Mouse (Mus musculus) limb, embryonic 15.5 days (tissue): ENCODE measurements around the gene Jag2. TPM values are rescaled to one million over a fixed set of nuclear protein-coding genes. Genes with fewer than 3 reads are reported as not detected.

ENCODE experiments used
- ATAC-seq: fragments of 200-750 bp; cut with Nextera tagmentation; 2 replicates; pipeline ENCODE4 v1.8.0; 2017; ENCODE audit warnings: low read depth, moderate TSS enrichment; ENCODE audit not compliant: insufficient number of reproducible peaks, low FRiP score, low TSS enrichment
- H3K27ac ChIP-seq: fragments of 300-500 bp; sonication (generic); 2 replicates; pipeline ENCODE4 v1.5.1; 2015; ENCODE audit warnings: moderate library complexity, mild to moderate bottlenecking, inconsistent platforms
- H3K27me3 ChIP-seq: fragments of 300-500 bp; sonication (generic); 2 replicates; pipeline ENCODE4 v1.6.1; 2015; ENCODE audit warnings: inconsistent platforms
- H3K36me3 ChIP-seq: fragments of 300-500 bp; sonication (generic); 2 replicates; pipeline ENCODE4 v1.6.1; 2015; ENCODE audit warnings: inconsistent platforms
- H3K4me1 ChIP-seq: fragments of 300-500 bp; sonication (generic); 2 replicates; pipeline ENCODE4 v1.6.1; 2015; ENCODE audit warnings: inconsistent platforms
- H3K4me2 ChIP-seq: fragments of 300-500 bp; sonication (generic); 2 replicates; pipeline ENCODE4 v1.6.1; 2015; ENCODE audit warnings: mild to moderate bottlenecking, inconsistent platforms
- H3K4me3 ChIP-seq: fragments of 300-500 bp; sonication (generic); 2 replicates; pipeline ENCODE4 v1.5.1; 2015; ENCODE audit warnings: mild to moderate bottlenecking, inconsistent platforms
- H3K9ac ChIP-seq: fragments of 300-500 bp; sonication (generic); 2 replicates; pipeline ENCODE4 v1.6.1; 2015; ENCODE audit warnings: inconsistent platforms
- H3K9me3 ChIP-seq: fragments of 300-500 bp; sonication (generic); 2 replicates; pipeline ENCODE4 v1.6.1; 2016; ENCODE audit warnings: inconsistent platforms
- WGBS: fragments of 180-500 bp; shearing (Covaris S2); methylation state at CpG from one replicate; pipeline ENCODE4 v1.1.7; 2015; 5-methylcytosine and 5-hydroxymethylcytosine counted together
- polyA plus RNA-seq: library from polyadenylated mRNA; unstranded; fragments of >200 nt; fragmentation: Nextera tagmentation; extraction: Ambion mirVana; gene quantifications from 2 replicates; pipeline ENCODE4 v1.2.1, GENCODE M21; 2015

The Jag2 gene
- polyA plus RNA-seq, 1 experiment from 2014 or later, result 11.6 TPM

DNA sequence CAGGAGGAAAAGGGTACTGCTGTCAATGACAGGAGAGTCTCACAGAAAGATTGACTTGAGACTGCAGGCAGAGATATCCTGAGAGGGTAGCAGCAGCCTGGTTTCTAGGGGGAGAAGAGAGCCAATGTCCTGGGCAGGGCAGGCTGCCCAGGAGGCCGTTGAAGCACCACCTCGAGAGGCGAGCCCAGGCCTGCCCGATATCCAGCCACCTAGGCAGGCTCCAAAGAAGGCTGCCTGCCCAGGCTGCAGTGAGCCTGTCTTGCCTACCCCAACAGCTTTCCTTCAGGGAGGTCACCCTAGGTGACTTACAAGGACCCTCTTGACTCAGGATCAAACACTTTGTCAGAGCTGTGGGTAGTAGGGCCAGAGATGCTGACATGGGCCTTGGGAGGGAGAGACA lies 10.7 kb upstream of the Jag2 start:
- H3K4me3 ChIP-seq, result no peak overlapping the region
- H3K9me3 ChIP-seq, result no peaks in the 10 kb centered on the region
- 79% methylated on average over 4 of the region's 4 CpGs for whole genome bisulfite sequencing
- peaks cover 33% of the 10 kb centered on the region for H3K4me1 ChIP-seq
- no peaks in the 10 kb centered on the region for H3K27me3 ChIP-seq
- no peak for ATAC-seq
- 0 out of 2 replicates have a peak overlapping the region, but pooled peaks have one; percentile 17 for H3K27ac ChIP-seq
- H3K36me3 ChIP-seq, result no peaks in the 10 kb centered on the region
- no peak overlapping the region for H3K9ac ChIP-seq
- no peak overlapping the region for H3K4me2 ChIP-seq

DNA sequence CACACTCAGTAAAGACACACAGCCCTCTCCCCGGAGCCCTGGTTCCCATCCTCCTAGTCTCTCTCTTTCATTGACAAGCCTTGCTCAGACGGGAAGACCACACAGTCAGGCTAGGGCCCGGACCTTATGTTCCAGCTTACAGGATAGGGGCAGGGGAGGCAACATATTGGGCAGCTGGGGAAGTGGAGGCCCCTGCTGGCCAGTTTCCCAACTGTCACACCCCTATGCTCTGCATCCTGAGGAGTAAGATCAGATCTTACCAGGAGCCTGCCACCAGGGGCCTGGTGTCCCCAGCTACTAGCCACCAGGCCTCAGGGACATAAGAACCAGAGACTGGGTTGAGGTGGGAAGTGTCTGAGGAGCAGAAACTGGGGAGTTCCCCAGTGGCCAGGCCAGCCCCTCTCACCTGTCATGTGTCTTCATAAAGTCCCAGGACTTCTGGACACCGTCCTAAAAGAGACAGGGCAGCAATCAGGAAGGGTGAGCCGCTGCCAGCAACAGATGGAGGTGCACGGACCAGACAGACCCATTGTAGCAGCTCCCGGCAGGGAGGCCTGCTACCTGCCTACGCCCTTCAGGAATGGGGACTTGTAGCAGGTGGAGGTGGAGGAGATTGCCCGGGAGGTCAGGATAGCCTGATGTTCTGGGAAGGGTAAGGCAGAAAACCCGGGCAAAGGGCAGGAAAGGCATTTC lies 9.4 kb upstream of the Jag2 start:
- no peak for ATAC-seq
- no peak overlapping the region for H3K4me3 ChIP-seq
- no peaks in the 10 kb centered on the region for H3K9me3 ChIP-seq
- no peak overlapping the region for H3K27ac ChIP-seq
- H3K4me1 ChIP-seq, result peaks cover 33% of the 10 kb centered on the region
- 60% methylated on average over 10 of the region's 10 CpGs for WGBS
- no peaks in the 10 kb centered on the region for H3K36me3 ChIP-seq
- no peak overlapping the region for H3K9ac ChIP-seq
- H3K4me2 ChIP-seq, result no peak overlapping the region
- H3K27me3 ChIP-seq, result no peaks in the 10 kb centered on the region

DNA sequence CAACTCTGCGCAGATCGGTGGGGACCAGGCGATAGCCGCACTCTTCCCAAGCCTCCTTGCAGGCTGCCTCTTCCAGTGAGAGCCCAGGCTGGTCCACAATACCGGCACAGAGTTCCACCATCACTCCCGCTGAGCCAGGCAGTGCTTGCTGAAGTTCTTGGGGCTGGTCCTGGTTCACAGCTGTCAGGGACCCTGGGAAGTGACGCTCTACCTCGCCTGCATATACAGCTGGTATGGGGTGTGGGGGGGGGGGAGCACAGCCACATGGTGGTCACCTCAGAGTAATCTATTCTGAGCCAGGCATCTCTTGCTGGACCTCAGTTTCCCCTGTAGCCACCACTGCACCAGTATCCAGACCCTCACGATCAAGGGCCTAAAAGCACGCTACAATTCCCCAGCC lies 8.8 kb upstream of the Jag2 start:
- no peaks in the 10 kb centered on the region for H3K36me3 ChIP-seq
- no peaks in the 10 kb centered on the region for H3K27me3 ChIP-seq
- H3K9me3 ChIP-seq, result no peaks in the 10 kb centered on the region
- H3K4me1 ChIP-seq, result peaks cover 33% of the 10 kb centered on the region
- no peak for ATAC-seq
- no peak overlapping the region for H3K27ac ChIP-seq
- no peak overlapping the region for H3K4me2 ChIP-seq
- WGBS, result 71% methylated on average over 10 of the region's 10 CpGs
- no peak overlapping the region for H3K9ac ChIP-seq
- H3K4me3 ChIP-seq, result no peak overlapping the region

DNA sequence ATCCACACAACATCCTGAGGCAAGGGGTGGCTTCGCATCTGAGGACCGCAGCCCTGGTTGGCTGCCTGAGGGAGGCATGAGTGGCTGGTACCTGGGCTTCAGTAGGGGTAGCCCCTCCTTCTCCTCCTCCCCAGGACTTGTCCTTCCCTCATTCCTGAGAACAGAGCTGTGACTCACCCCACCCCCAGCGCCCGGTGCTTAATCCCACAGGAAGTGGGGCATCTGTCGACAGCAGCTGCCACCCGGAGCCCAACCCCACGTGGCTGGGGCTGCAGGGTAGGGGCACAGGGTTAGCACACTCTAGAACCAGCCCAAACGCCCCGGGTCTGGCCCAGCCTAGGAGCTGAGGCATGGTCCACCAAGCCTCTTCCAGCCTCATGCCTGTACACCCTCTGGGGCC lies 8.3 kb upstream of the Jag2 start:
- Histone ChIP-seq H3K9me3 (no peaks in the 10 kb centered on the region), H3K4me3 (no peak overlapping the region), H3K27ac (no peak overlapping the region), H3K4me2 (no peak overlapping the region), H3K4me1 (peaks cover 37% of the 10 kb centered on the region), H3K9ac (no peak overlapping the region), H3K27me3 (0 out of 2 replicates have a peak, but pooled peaks cover under 1% of the 10 kb centered on the region), H3K36me3 (no peaks in the 10 kb centered on the region)
- no peak; the same call in 1 of the 2 replicates for ATAC-seq
- WGBS, result 20% methylated on average over 9 of the region's 9 CpGs

DNA sequence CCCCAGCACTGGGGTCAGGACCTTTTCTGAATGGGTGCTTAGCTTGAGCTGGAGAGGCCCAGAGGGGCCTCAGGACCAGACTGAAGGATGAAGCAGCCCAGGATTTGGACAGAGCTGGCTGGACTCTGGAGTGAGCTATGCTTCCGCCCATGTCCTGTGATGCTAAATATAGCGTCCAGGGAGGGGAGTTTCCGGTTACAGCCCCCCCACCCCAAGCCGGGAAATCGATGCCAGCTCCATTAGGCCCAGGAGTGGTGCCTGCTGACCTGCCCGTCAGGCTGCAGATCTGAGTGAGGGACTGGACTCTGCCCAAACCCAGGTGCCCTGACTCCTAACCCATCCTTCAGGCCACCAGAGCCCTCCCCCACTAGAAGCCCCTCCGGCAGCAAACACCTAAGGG lies 3.1 kb upstream of the Jag2 start:
- no peak overlapping the region for H3K27ac ChIP-seq
- no peak overlapping the region for H3K4me3 ChIP-seq
- no peak for ATAC-seq
- H3K36me3 ChIP-seq, result no peaks in the 10 kb centered on the region
- no peaks in the 10 kb centered on the region for H3K9me3 ChIP-seq
- peaks cover 51% of the 10 kb centered on the region for H3K27me3 ChIP-seq
- no peak overlapping the region for H3K9ac ChIP-seq
- H3K4me2 ChIP-seq, result no peak overlapping the region
- H3K4me1 ChIP-seq, result peaks cover 38% of the 10 kb centered on the region
- 40% methylated on average over 7 of the region's 7 CpGs for WGBS

DNA sequence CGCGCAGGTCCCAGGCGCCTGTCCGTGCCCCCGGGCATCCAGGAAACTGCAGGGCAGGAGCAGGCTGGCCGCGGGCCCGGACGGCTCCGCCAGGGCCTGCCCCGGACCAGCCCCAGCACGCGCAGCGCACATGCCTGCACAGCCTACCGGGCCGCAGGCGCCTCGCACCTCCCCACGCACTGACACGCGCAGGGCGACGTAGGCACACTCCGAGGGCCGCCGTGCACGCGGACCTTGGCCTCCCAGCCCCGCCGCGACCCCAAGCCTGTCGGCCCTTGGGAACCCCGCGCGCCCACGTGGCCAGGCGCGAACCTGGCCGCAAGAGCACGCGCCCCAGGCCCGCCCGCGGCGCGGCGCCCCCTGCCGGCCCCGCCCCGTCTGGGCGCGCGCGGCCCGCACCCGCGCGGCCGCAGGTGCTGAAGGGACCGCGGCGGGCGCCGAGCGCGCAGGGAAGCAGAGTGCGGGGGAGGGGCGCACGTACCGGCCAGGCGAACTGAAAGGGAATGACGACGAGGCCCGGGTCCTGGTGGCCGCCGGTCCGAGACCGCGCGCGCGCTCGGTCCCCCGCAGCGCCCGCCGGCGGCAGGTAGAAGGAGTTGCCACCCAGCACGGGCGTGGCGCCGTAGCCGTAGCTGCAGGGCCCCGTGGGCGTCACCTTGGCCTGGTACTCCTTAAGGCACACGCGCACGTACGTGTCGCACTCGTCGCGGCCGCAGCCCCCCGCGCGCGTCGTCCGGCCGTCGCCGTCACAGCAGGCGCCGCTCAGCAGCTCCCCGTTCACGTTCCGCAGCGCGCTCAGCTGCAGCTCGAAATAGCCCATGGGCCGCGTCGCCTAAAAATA lies 955 bp downstream of the Jag2 start:
- Histone ChIP-seq H3K36me3 (no peaks in the 10 kb centered on the region), H3K4me3 (peak overlapping the region; percentile 55), H3K27me3 (peaks cover 64% of the 10 kb centered on the region), H3K4me2 (peak overlapping the region; percentile 96), H3K27ac (peak overlapping the region; percentile 43), H3K9me3 (no peaks in the 10 kb centered on the region), H3K4me1 (peaks cover 47% of the 10 kb centered on the region), H3K9ac (peak overlapping the region; percentile 37; the same call in 1 of the 2 replicates)
- no peak for ATAC-seq
- under 1% methylated on average over 93 of the region's 124 CpGs for WGBS

DNA sequence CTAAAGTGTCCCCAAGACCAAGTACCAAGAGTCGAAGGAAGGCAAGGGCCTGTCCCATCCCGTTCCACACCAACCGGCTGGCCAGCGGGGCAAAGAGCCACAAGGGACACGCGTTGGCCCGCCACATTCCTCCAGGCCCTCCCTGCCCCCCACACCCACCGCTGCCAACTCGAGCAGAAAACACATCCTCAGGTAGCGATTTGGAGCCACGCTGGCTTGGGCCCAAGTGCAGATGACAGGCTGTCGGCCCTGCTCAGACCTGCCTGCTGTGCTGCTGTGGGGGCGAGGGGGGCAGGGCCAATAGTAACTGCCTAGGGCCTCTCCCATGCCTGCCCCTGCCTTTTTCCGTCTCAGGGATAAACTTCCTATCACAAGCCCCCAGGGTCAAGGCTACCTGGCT lies 2.3 kb downstream of the Jag2 start:
- Histone ChIP-seq H3K4me3 (peak overlapping the region; percentile 55), H3K9me3 (no peaks in the 10 kb centered on the region), H3K36me3 (no peaks in the 10 kb centered on the region), H3K27me3 (peaks cover 57% of the 10 kb centered on the region), H3K4me2 (peak overlapping the region; percentile 96), H3K4me1 (peaks cover 37% of the 10 kb centered on the region), H3K9ac (no peak overlapping the region), H3K27ac (no peak overlapping the region)
- WGBS, result 44% methylated on average over 14 of the region's 14 CpGs
- ATAC-seq, result no peak

DNA sequence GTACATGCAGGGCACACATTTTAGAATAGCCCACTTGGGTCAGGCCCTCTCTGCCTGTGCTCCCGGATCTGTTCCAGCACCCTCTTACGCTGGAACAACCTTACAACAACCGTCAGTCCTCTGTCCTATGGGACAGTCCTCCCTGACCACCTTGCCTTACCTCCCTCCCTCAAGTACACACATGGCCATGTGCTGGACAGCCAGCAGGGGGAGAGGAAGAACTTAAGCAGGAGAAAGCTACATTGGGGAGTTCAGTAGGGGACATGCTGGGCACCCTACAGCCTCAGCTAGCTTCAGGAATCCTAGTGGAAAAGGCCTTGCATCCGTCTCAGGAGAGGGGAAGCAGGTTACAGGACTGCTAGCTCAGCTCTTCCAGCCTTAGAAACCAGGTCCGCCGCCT lies 3.6 kb downstream of the Jag2 start:
- Histone ChIP-seq H3K4me2 (no peak overlapping the region), H3K4me1 (peaks cover 38% of the 10 kb centered on the region), H3K36me3 (no peaks in the 10 kb centered on the region), H3K27ac (no peak overlapping the region), H3K27me3 (peaks cover 46% of the 10 kb centered on the region), H3K4me3 (no peak overlapping the region), H3K9me3 (no peaks in the 10 kb centered on the region), H3K9ac (no peak overlapping the region)
- ATAC-seq, result no peak
- WGBS, result 78% methylated on average over 6 of the region's 6 CpGs

DNA sequence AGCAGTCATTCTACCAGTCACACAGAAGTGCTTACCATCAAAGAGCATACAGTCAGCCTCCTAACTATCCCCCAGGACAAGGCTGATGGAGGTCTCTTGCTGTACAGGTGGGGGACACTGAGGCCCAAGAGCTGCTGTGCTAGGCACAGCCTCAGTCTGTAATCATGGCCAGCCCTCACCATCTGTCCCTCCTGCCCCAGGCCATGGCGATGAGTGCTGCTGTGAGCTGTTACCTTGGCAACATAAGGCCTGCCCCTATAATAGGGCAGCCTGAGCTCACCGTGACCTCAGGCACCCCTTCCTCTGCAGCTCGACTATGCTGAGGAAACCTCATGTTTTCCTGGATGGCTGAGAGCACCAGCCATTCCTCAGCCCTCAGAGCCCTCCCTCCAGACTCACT lies 7.0 kb downstream of the Jag2 start:
- H3K36me3 ChIP-seq, result no peaks in the 10 kb centered on the region
- H3K9ac ChIP-seq, result no peak overlapping the region
- H3K27ac ChIP-seq, result no peak overlapping the region
- no peak overlapping the region for H3K4me3 ChIP-seq
- ATAC-seq, result no peak
- peaks cover 12% of the 10 kb centered on the region for H3K27me3 ChIP-seq
- peaks cover 13% of the 10 kb centered on the region for H3K4me1 ChIP-seq
- no peak overlapping the region for H3K4me2 ChIP-seq
- 27% methylated on average over 3 of the region's 3 CpGs for WGBS
- H3K9me3 ChIP-seq, result no peaks in the 10 kb centered on the region

DNA sequence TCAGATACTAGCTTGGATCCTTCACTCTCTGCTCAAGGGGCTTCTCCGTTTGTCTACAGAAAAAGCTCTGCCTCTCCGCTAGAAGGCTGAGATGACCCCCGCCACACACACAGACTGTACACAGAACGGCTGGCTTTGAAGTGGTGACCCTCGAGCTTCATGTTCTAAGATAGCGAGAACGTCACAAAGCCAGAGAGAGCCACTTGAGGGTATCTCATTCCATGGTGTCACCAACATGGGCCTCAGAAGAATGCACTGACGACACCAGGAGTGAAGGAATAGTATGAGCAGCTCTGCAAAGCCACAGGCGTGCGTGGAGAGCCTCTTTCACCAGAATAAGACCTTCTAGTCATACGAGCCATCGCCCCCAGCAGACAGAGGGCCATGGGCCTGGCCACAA lies 8.1 kb downstream of the Jag2 start:
- Histone ChIP-seq H3K4me1 (0 out of 2 replicates have a peak, but pooled peaks cover 5% of the 10 kb centered on the region), H3K27me3 (peaks cover 2% of the 10 kb centered on the region), H3K27ac (no peak overlapping the region), H3K36me3 (no peaks in the 10 kb centered on the region), H3K4me2 (no peak overlapping the region), H3K9ac (no peak overlapping the region), H3K9me3 (no peaks in the 10 kb centered on the region), H3K4me3 (no peak overlapping the region)
- WGBS, result 82% methylated on average over 12 of the region's 12 CpGs
- ATAC-seq, result no peak

DNA sequence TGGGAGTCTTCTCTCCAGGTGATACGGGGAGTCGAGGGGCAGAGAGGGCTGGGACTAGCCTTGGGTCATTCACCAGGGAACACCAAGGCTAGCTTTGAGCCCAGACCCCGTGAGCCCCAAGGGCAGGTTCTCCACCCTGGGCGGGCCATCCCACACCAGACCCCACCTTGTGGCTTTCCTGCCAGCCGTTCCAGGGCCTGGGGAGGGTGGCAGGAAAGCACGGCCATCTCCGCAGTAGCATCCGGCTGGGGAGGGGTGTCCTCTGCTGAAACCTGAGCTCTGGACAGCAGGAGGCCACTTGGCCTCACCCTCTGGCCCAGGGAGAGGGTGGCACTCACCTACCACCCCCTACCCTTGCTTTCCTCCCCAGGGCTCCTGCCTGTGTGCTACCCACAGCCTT lies 11.7 kb downstream of the Jag2 start:
- Histone ChIP-seq H3K9ac (no peak overlapping the region), H3K4me2 (no peak overlapping the region), H3K4me1 (0 out of 2 replicates have a peak, but pooled peaks cover 2% of the 10 kb centered on the region), H3K27ac (no peak overlapping the region), H3K27me3 (no peaks in the 10 kb centered on the region), H3K9me3 (no peaks in the 10 kb centered on the region), H3K4me3 (no peak overlapping the region), H3K36me3 (peaks cover 5% of the 10 kb centered on the region)
- ATAC-seq, result no peak
- 50% methylated on average over 8 of the region's 8 CpGs for WGBS

DNA sequence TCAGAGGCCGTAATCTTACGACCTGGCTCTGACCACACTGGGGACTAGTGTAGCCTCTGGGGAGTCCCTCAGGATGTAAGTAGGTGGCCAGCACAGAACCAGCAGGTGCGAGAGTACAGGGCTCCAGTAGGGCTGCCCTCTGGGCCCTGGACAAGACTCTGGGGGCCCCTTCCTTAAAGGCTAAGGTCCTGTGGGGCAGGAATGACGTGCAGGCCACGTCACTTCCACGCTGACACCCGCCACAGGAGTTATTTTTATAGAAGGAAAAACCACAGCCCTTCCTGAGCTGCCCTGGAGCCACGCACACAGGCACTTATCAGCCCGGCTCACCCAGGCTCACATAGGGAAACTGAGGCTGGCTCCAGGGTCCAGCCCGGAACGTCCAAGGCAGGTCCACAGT lies 12.1 kb downstream of the Jag2 start:
- Histone ChIP-seq H3K4me2 (no peak overlapping the region), H3K27ac (0 out of 2 replicates have a peak overlapping the region, but pooled peaks have one; percentile 35), H3K9ac (no peak overlapping the region), H3K36me3 (peaks cover 5% of the 10 kb centered on the region), H3K4me1 (0 out of 2 replicates have a peak, but pooled peaks cover 2% of the 10 kb centered on the region), H3K9me3 (no peaks in the 10 kb centered on the region), H3K4me3 (no peak overlapping the region), H3K27me3 (no peaks in the 10 kb centered on the region)
- WGBS, result 68% methylated on average over 11 of the region's 11 CpGs
- no peak for ATAC-seq
